Mouse (Mus musculus): ENCODE measurements around the gene Tpst2.
A peak's percentile ranks its signal among the peaks of the same experiment; 100 is the strongest.

Tpst2 gene

GRCm38 (mm10) chr5:112335473-112335872, 59.0 kb downstream of the Tpst2 start:
- peak in 1 of 2 experiments; percentile 44 for DNase-seq (ENCODE audit: low spot score in 2 of 2)

GRCm38 (mm10) chr5:112337004-112337403, 60.5 kb downstream of the Tpst2 start:
- no peak for DNase-seq (ENCODE audit: low spot score in 2 of 2)

DNA sequence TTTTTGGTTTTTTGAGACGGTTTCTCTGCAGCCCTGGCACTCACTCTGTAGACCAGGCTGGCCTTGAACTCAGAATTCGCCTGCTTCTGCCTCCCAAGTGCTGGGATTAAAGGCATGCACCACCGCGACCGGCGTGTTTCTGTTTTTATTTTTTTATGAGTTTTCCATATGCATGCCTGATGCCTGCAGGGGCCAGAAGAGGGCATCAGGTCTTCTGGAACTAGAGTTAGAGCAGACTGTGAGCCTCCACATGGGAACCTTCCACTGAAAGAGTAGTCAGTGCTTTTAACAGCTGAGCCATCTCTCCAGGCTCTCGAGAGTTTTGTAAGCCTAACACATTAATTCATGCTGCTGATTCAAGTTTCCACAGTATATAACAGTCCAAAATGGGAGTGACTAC, 62.7 kb downstream of the Tpst2 start:
- no peak for DNase-seq (ENCODE audit: low spot score in 2 of 2)

- peak; percentile 76 to 85 for DNase-seq (ENCODE audit: low spot score in 2 of 2)
Measured at GRCm38 (mm10) chr5:112342463-112343204, 66.1 kb downstream of the Tpst2 start, which contains the start of the genes Srrd and Hps4. Srrd (minus strand) TSS chr5:112343040. Hps4 (plus strand) TSS chr5:112343083.

DNA sequence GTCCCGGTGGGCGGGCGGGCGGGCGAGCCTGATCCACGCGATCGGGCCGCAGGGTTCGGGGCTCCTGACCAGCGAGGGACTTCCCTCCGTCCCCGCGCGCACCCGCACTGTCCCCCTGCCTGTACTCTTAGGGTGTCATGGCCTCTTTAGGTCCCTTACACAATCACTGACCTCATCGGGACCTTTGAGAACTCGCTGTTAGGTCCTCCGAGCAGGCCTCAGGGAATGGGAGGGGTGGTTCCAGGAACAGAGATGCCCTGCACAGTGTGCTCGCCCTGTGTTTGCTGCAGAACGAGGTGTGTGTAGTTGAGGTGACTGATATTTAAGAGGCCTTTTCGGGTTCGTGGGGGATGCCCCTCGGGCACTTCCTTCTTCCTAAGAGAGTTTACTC, 66.7 kb downstream of the Tpst2 start:
- DNase-seq (ENCODE audit: low spot score in 2 of 2) = no peak

- DNase-seq (ENCODE audit: low spot score in 2 of 2) = no peak
Measured at GRCm38 (mm10) chr5:112344092-112344960, 67.8 kb downstream of the Tpst2 start.

DNA sequence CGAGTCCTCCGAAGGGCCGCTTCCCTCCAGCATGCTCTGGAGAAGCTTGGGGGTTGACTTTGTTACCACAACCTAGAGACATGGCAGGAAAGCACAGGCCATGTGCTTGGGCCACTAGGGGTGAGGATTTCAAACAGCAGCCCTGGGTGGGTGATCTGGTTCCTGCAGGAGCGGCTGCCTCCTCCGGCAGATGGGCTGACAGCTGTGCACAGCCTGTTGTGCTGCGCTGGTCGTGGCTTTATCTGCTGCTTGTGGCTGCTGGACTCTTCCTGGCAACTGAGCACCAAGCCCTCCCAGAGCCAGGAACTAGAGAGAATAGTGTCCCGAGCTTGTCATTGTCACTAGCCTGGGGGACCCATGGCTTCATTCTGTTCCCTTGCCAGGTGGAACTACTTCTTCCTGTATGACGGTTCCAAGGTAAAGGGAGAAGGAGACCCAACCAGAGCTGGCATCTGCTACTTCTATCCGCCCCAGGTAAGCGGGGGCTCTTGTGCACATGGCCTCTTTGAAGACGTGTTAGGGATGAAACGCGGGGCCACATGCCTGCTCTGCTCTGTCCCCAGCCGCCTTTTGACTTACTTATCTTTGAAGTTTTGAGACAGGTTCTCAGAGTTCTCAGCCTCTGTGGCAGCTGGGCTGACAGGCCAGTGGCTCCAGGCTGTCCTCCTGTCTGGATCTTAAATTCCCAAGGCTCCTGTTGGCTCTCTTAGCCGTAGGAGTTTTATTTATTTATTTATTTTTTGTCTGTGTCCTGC, 69.9 kb downstream of the Tpst2 start:
- DNase-seq (ENCODE audit: low spot score in 2 of 2) = no peak

GRCm38 (mm10) chr5:112349169-112349568, 72.7 kb downstream of the Tpst2 start:
- no peak for DNase-seq (ENCODE audit: low spot score in 2 of 2)

GRCm38 (mm10) chr5:112355493-112355892, 79.0 kb downstream of the Tpst2 start:
- DNase-seq (ENCODE audit: low spot score in 2 of 2) = no peak

DNA sequence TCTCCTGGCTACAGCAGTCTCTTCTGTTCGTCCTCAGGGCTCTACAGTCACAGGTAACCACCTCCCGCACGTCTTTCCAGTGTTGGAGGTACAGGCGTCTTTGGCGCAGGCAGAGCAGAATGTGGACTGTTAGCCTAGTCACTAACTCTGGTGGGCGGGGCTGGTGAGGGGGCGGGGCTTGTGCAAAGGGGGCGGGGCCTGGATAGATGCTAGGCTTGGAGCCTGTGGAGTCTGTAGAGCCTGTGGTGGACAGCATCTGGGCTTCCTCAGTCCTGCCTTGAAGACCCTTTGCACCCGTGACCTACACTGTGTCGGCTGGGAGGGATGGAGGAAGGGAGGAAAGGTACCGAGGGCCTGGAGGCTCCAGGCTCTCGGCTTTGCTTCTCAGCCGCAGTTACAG, 79.4 kb downstream of the Tpst2 start, which contains the start of gene Gm6583:
Gene Gm6583 (minus strand): TSS at position 124 of the 400 bp plus-strand sequence.
- no peak for DNase-seq (ENCODE audit: low spot score in 2 of 2)

GRCm38 (mm10) chr5:112356322-112356721, 79.8 kb downstream of the Tpst2 start:
- no peak for DNase-seq (ENCODE audit: low spot score in 2 of 2)

DNA sequence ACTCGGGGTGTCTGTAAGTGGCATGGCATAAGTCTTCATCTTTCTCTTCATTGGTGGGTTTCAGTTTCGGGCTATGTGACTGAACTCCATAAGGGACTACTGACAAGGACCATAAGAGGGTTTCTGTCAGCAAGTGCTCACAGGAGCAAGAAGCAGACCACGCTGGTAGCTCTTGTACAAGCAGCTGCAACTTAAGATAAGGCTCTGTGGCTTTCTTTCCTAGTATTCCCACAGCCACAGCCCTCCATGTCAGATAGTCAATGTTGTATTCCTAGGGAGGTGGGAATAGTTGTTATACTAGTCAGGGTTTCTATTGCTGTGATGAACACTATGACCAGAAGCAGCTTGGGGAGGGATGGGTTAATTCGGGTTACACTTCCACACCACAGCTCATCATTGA, 83.0 kb downstream of the Tpst2 start:
- no peak for DNase-seq (ENCODE audit: low spot score in 2 of 2)

DNA sequence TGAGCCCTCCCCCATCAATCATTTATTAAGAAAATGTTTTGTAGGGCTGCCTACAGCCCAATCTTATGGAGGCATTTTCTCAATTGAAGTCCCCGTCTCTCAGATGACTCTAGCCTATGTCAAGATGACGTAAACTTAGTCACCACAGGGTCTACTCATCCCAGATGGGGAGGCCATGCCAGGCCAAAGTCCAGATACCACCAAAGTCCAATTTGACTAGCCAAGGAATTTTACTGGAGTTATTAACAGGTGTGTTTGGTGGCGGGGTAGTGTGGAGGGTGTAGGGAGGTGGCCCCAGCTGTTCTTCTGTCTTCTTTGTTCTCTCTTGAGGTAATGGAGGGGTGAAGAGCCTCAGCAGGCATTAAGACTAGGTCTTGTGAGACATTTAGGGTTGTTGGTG, 83.6 kb downstream of the Tpst2 start:
- DNase-seq (ENCODE audit: low spot score in 2 of 2) = no peak

DNA sequence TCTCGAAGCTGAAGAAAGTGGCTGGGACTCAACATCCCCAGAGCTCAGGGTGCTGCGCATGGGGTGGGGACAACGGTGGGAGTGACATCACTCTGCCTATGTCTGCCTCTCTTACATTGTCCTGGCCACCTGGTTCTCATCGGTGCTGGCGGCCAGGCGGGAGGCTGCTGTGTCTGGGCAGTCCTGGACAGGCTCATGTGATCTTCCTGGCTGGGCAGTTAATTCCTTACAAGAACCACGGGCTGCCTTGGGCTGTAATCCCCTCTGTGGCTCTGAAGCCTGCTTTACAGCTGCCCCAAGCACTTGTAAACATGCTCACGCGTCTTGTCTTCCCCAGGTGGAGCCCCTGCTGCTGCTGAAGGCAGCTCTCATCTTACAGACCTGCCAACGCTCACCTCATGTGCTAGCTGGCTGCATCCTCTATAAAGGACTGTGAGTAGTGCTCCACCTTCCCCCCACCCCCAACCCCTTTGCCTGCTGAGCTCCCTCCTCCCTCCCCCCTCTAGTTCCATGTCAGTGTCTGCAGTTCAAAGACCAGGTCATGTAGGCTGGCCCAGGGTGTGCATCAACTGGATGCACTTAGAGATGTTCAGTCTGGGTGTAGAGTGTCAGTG, 87.8 kb downstream of the Tpst2 start:
- DNase-seq (ENCODE audit: low spot score in 2 of 2) = no peak
